ENCODE assay signal across 8 mouse cellular contexts in the genomic region with DNA sequence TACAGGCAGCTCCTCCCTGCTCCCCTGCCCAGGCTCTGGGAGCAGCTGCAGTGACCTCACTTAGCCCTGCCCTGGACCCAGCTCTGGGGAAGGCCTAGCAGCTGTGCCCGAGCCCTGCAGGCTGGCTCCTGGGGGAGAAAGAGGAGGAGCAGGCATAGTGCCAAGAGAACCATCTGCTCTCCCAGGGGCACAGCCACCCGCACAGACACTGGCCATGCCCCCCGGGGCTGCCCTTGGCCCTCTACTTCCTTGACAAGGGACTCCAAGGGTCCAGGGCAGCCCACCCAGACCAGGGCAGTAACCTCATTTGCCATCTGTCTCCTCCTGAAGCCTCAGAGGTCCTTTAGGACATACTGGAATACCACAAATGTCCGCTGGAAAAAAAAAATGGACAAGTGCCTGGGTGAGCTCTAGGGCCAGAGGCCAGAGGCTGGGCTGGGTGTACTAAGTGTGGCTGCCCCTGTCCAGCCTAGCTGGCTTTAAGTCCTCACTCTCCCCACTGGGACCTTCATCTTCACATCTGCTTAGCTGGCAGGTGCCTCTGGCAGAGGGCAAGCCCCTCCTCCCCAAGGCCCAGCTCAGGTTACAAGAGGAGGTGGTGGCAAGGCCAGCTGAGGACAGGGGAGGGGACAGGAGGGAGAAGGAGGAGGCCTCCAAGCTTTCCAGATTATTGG. TPM values are rescaled to one million over a fixed set of nuclear protein-coding genes. Genes with fewer than 3 reads are reported as not detected.
DNase-seq lines count a peak whose midpoint lies in the region; ATAC-seq and TF ChIP-seq lines count a peak whose summit lies in the region.

No protein-coding gene starts in this region.

- peaks cover 68% of the 10 kb centered on the region for H3K27me3 ChIP-seq in embryonic facial prominence, embryonic 12.5 days
- peaks cover 97% of the 10 kb centered on the region for H3K27me3 ChIP-seq in limb, embryonic 13.5 days
- no peaks in the 10 kb centered on the region for H3K27me3 ChIP-seq in stomach, embryonic 14.5 days (ENCODE audit: control insufficient read depth, insufficient read depth, low read length)
- peaks cover 27% of the 10 kb centered on the region for H3K27me3 ChIP-seq in liver, postnatal 0 days (ENCODE audit: insufficient read depth, low read length)

- no peak for TF ChIP-seq CTCF in liver, postnatal 0 days (IDR thresholded peaks at IDR 0.05; ENCODE audit: low read depth)

- no peak overlapping the region for H3K4me2 ChIP-seq in embryonic facial prominence, embryonic 12.5 days (replicated peaks)
- H3K4me2 ChIP-seq in limb, embryonic 13.5 days (replicated peaks), result no peak overlapping the region
- H3K4me2 ChIP-seq in stomach, embryonic 14.5 days (replicated peaks; ENCODE audit: low read depth, low read length), result no peak overlapping the region
- H3K4me2 ChIP-seq in liver, postnatal 0 days (ENCODE audit: low read depth, low read length), result no peak overlapping the region

- no peak overlapping the region for H3K4me3 ChIP-seq in embryonic facial prominence, embryonic 12.5 days
- no peak overlapping the region for H3K4me3 ChIP-seq in limb, embryonic 13.5 days
- H3K4me3 ChIP-seq in stomach, embryonic 14.5 days (ENCODE audit: low read depth, low read length), result no peak overlapping the region
- no peak overlapping the region for H3K4me3 ChIP-seq in liver, postnatal 0 days (ENCODE audit: low read depth, low read length)

- intact Hi-C loops in heart, postnatal 10 days (cut with DNase I), result loop anchor here (2.0 kb wide), 1 partner anchor 29 kb away; no protein-coding TSS in a partner anchor

- peaks cover 16% of the 10 kb centered on the region for H3K4me1 ChIP-seq in embryonic facial prominence, embryonic 12.5 days
- H3K4me1 ChIP-seq in limb, embryonic 13.5 days, result peaks cover 17% of the 10 kb centered on the region
- H3K4me1 ChIP-seq in stomach, embryonic 14.5 days (ENCODE audit: control insufficient read depth, insufficient read depth, low read length), result peaks cover 3% of the 10 kb centered on the region
- H3K4me1 ChIP-seq in liver, postnatal 0 days (ENCODE audit: insufficient read depth), result no peaks in the 10 kb centered on the region

- DNase-seq in embryo, embryonic 10.5 days (ENCODE audit: low spot score), result peak; percentile 31
- DNase-seq in embryo, embryonic 9.5 days (ENCODE audit: extremely low spot score), result no peak
- peak; percentile 82 to 84 for DNase-seq in heart, postnatal 10 days
- DNase-seq in urinary bladder, adult 18-20 months (ENCODE audit: low spot score in 2 of 2), result no peak
- DNase-seq in liver, postnatal 0 days, result no peak

- H3K36me3 ChIP-seq in embryonic facial prominence, embryonic 12.5 days, result no peaks in the 10 kb centered on the region
- no peaks in the 10 kb centered on the region for H3K36me3 ChIP-seq in limb, embryonic 13.5 days
- H3K36me3 ChIP-seq in stomach, embryonic 14.5 days (ENCODE audit: control insufficient read depth, insufficient read depth, low read length), result no peaks in the 10 kb centered on the region
- no peaks in the 10 kb centered on the region for H3K36me3 ChIP-seq in liver, postnatal 0 days (replicated peaks; ENCODE audit: insufficient read depth, low read length)

- WGBS in embryonic facial prominence, embryonic 12.5 days, result 47% methylated on average over 4 of the region's 4 CpGs
- WGBS in limb, embryonic 13.5 days, result 28% methylated on average over 4 of the region's 4 CpGs
- WGBS in stomach, embryonic 14.5 days, result 45% methylated on average over 4 of the region's 4 CpGs
- WGBS in liver, postnatal 0 days (ENCODE audit: insufficient replicate concordance), result 67% methylated on average over 4 of the region's 4 CpGs

- 0 out of 2 replicates have a peak, but pooled peaks have one; percentile 54 for ATAC-seq in embryonic facial prominence, embryonic 12.5 days (ENCODE audit: insufficient number of reproducible peaks, insufficient read depth, low FRiP score, low TSS enrichment)
- ATAC-seq in limb, embryonic 13.5 days (ENCODE audit: low FRiP score, low read depth), result peak; percentile 36; the same call in 1 of the 2 replicates
- ATAC-seq in stomach, embryonic 14.5 days (ENCODE audit: insufficient number of reproducible peaks, insufficient read depth, low FRiP score, low read depth), result peak; percentile 57
- no peak for ATAC-seq in liver, postnatal 0 days

- no peak overlapping the region for H3K27ac ChIP-seq in embryonic facial prominence, embryonic 12.5 days
- no peak overlapping the region for H3K27ac ChIP-seq in limb, embryonic 13.5 days
- H3K27ac ChIP-seq in stomach, embryonic 14.5 days (ENCODE audit: low read length), result peak overlapping the region; percentile 10; the same call in 1 of the 2 replicates
- no peak overlapping the region for H3K27ac ChIP-seq in liver, postnatal 0 days (ENCODE audit: low read depth)

- H3K9ac ChIP-seq in embryonic facial prominence, embryonic 12.5 days, result no peak overlapping the region
- H3K9ac ChIP-seq in limb, embryonic 13.5 days, result no peak overlapping the region
- H3K9ac ChIP-seq in stomach, embryonic 14.5 days (replicated peaks; ENCODE audit: low read depth, low read length), result no peak overlapping the region
- no peak overlapping the region for H3K9ac ChIP-seq in liver, postnatal 0 days (replicated peaks)

- TF ChIP-seq EP300 in liver, postnatal 0 days (IDR thresholded peaks at IDR 0.05; ENCODE audit: low read depth), result no peak

- no peaks in the 10 kb centered on the region for H3K9me3 ChIP-seq in embryonic facial prominence, embryonic 12.5 days
- H3K9me3 ChIP-seq in limb, embryonic 13.5 days, result no peaks in the 10 kb centered on the region
- no peaks in the 10 kb centered on the region for H3K9me3 ChIP-seq in stomach, embryonic 14.5 days (ENCODE audit: control insufficient read depth, low read depth, low read length)
- H3K9me3 ChIP-seq in liver, postnatal 0 days (ENCODE audit: low read length), result no peaks in the 10 kb centered on the region

RNA-seq across cellular contexts. Expression of gene Foxo6, which starts 9.8 kb away (rescaled TPM):
- polyA plus RNA-seq in embryonic facial prominence, embryonic 12.5 days (2016; fragmentation: Nextera tagmentation; extraction: Ambion mirVana), result 0.46 and 0.47 TPM in 2 replicates
- total RNA-seq in heart, postnatal 10 days (2021), result 1 to 10 TPM; 4.9 to 7.9 TPM
- polyA plus RNA-seq in limb, embryonic 13.5 days (2015; fragmentation: Nextera tagmentation; extraction: Ambion mirVana), result 0.05 and 0.11 TPM in 2 replicates
- 0.12 and 0.38 TPM in 2 replicates for polyA plus RNA-seq in stomach, embryonic 14.5 days (2014; fragmentation: Nextera tagmentation; extraction: Ambion mirVana)
- polyA plus RNA-seq in liver, postnatal 0 days (2015; fragmentation: Nextera tagmentation; extraction: Ambion mirVana), result not detected in 2 replicates

Comparison
In these comparisons a context has a peak if more than half of its experiments do, and no peak if none do; other contexts are left out.
1. DNase-seq: peak in embryo, embryonic 10.5 days (single experiment) and heart, postnatal 10 days (2 of 2); none in embryo, embryonic 9.5 days (single experiment), urinary bladder, adult 18-20 months (0 of 2) and liver, postnatal 0 days (single experiment).